Mouse (Mus musculus): ENCODE measurements around the gene Rab5c. TPM values are rescaled to one million over a fixed set of nuclear protein-coding genes. Genes with fewer than 3 reads are reported as not detected.

The Rab5c gene
- total and polyA plus RNA-seq, 2 experiments from 2014 or later, result 34.4 to 250 TPM

GRCm38 (mm10) chr11:100757566-100757965, 19.6 kb upstream of the Rab5c start:
- Histone ChIP-seq H3K9me3 (ENCODE audit: low read length) (no peaks in the 10 kb centered on the region), H3K4me2 (ENCODE audit: low read depth, low read length, poor library complexity, severe bottlenecking) (peak overlapping the region; percentile 73; the same call in 1 of the 2 replicates), H3K27ac (ENCODE audit: low read depth, low read length) (no peak overlapping the region), H3K4me3 (ENCODE audit: low read depth, low read length) (peak overlapping the region; percentile 65; the same call in 1 of the 2 replicates), H3K27me3 (ENCODE audit: insufficient read depth, low read length) (no peaks in the 10 kb centered on the region), H3K4me1 (ENCODE audit: insufficient read depth, low read length) (0 out of 2 replicates have a peak, but pooled peaks cover 7% of the 10 kb centered on the region), H3K36me3 (ENCODE audit: insufficient read depth, low read length) (peaks cover 21% of the 10 kb centered on the region), H3K9ac (replicated peaks; ENCODE audit: low read length, poor library complexity, severe bottlenecking) (no peak overlapping the region)
- DNase-seq (ENCODE audit: low spot score), result no peak
- no peak for TF ChIP-seq CTCF (IDR thresholded peaks at IDR 0.05)
- 91% methylated on average over 12 of the region's 12 CpGs for WGBS
- ATAC-seq (ENCODE audit: low FRiP score), result no peak

- 64% methylated on average over 6 of the region's 6 CpGs for WGBS
- Histone ChIP-seq H3K27ac (ENCODE audit: low read depth, low read length) (no peak overlapping the region), H3K9me3 (ENCODE audit: low read length) (no peaks in the 10 kb centered on the region), H3K36me3 (ENCODE audit: insufficient read depth, low read length) (peaks cover 21% of the 10 kb centered on the region), H3K27me3 (ENCODE audit: insufficient read depth, low read length) (no peaks in the 10 kb centered on the region), H3K9ac (replicated peaks; ENCODE audit: low read length, poor library complexity, severe bottlenecking) (no peak overlapping the region), H3K4me1 (ENCODE audit: insufficient read depth, low read length) (0 out of 2 replicates have a peak, but pooled peaks cover 7% of the 10 kb centered on the region), H3K4me2 (ENCODE audit: low read depth, low read length, poor library complexity, severe bottlenecking) (no peak overlapping the region), H3K4me3 (ENCODE audit: low read depth, low read length) (no peak overlapping the region)
- DNase-seq (ENCODE audit: low spot score) (no peak), ATAC-seq (ENCODE audit: low FRiP score) (no peak)
- no peak for TF ChIP-seq CTCF (IDR thresholded peaks at IDR 0.05)
These were observed 18.5 kb upstream of the Rab5c start for GRCm38 (mm10) chr11:100756476-100756875.

GRCm38 (mm10) chr11:100754693-100755057, 16.7 kb upstream of the Rab5c start:
- H3K36me3 ChIP-seq (ENCODE audit: insufficient read depth, low read length), result peaks cover 27% of the 10 kb centered on the region
- DNase-seq (ENCODE audit: low spot score), result no peak
- no peak overlapping the region for H3K4me2 ChIP-seq (ENCODE audit: low read depth, low read length, poor library complexity, severe bottlenecking)
- WGBS, result 90% methylated on average over 3 of the region's 3 CpGs
- no peak overlapping the region for H3K4me3 ChIP-seq (ENCODE audit: low read depth, low read length)
- no peak for TF ChIP-seq CTCF (IDR thresholded peaks at IDR 0.05)
- ATAC-seq (ENCODE audit: low FRiP score), result no peak
- H3K9me3 ChIP-seq (ENCODE audit: low read length), result no peaks in the 10 kb centered on the region
- no peaks in the 10 kb centered on the region for H3K4me1 ChIP-seq (ENCODE audit: insufficient read depth, low read length)
- H3K27ac ChIP-seq (ENCODE audit: low read depth, low read length), result no peak overlapping the region
- no peak overlapping the region for H3K9ac ChIP-seq (replicated peaks; ENCODE audit: low read length, poor library complexity, severe bottlenecking)
- no peaks in the 10 kb centered on the region for H3K27me3 ChIP-seq (ENCODE audit: insufficient read depth, low read length)

GRCm38 (mm10) chr11:100754021-100754692, 16.1 kb upstream of the Rab5c start:
- H3K4me1 ChIP-seq (ENCODE audit: insufficient read depth, low read length), result no peaks in the 10 kb centered on the region
- no peak overlapping the region for H3K27ac ChIP-seq (ENCODE audit: low read depth, low read length)
- H3K36me3 ChIP-seq (ENCODE audit: insufficient read depth, low read length), result peaks cover 32% of the 10 kb centered on the region
- no peaks in the 10 kb centered on the region for H3K27me3 ChIP-seq (ENCODE audit: insufficient read depth, low read length)
- WGBS, result 85% methylated on average over 11 of the region's 12 CpGs
- ATAC-seq (ENCODE audit: low FRiP score), result no peak
- DNase-seq (ENCODE audit: low spot score), result no peak
- no peak overlapping the region for H3K4me2 ChIP-seq (ENCODE audit: low read depth, low read length, poor library complexity, severe bottlenecking)
- no peaks in the 10 kb centered on the region for H3K9me3 ChIP-seq (ENCODE audit: low read length)
- no peak for TF ChIP-seq CTCF (IDR thresholded peaks at IDR 0.05)
- no peak overlapping the region for H3K4me3 ChIP-seq (ENCODE audit: low read depth, low read length)
- no peak overlapping the region for H3K9ac ChIP-seq (replicated peaks; ENCODE audit: low read length, poor library complexity, severe bottlenecking)

- 42% methylated on average over 10 of the region's 10 CpGs for WGBS
- no peak for ATAC-seq (ENCODE audit: low FRiP score)
- H3K27me3 ChIP-seq (ENCODE audit: insufficient read depth, low read length), result no peaks in the 10 kb centered on the region
- H3K27ac ChIP-seq (ENCODE audit: low read depth, low read length), result no peak overlapping the region
- TF ChIP-seq CTCF (IDR thresholded peaks at IDR 0.05), result no peak
- H3K9me3 ChIP-seq (ENCODE audit: low read length), result no peaks in the 10 kb centered on the region
- peaks cover 37% of the 10 kb centered on the region for H3K36me3 ChIP-seq (ENCODE audit: insufficient read depth, low read length)
- H3K9ac ChIP-seq (replicated peaks; ENCODE audit: low read length, poor library complexity, severe bottlenecking), result no peak overlapping the region
- DNase-seq (ENCODE audit: low spot score), result no peak
- no peak overlapping the region for H3K4me3 ChIP-seq (ENCODE audit: low read depth, low read length)
- H3K4me2 ChIP-seq (ENCODE audit: low read depth, low read length, poor library complexity, severe bottlenecking), result no peak overlapping the region
- no peaks in the 10 kb centered on the region for H3K4me1 ChIP-seq (ENCODE audit: insufficient read depth, low read length)
These were observed 14.3 kb upstream of the Rab5c start for GRCm38 (mm10) chr11:100752294-100752693.

- Histone ChIP-seq H3K9me3 (ENCODE audit: low read length) (no peaks in the 10 kb centered on the region), H3K4me3 (ENCODE audit: low read depth, low read length) (no peak overlapping the region), H3K27ac (ENCODE audit: low read depth, low read length) (no peak overlapping the region), H3K36me3 (ENCODE audit: insufficient read depth, low read length) (peaks cover 34% of the 10 kb centered on the region), H3K4me1 (ENCODE audit: insufficient read depth, low read length) (no peaks in the 10 kb centered on the region), H3K4me2 (ENCODE audit: low read depth, low read length, poor library complexity, severe bottlenecking) (no peak overlapping the region), H3K27me3 (ENCODE audit: insufficient read depth, low read length) (no peaks in the 10 kb centered on the region), H3K9ac (replicated peaks; ENCODE audit: low read length, poor library complexity, severe bottlenecking) (no peak overlapping the region)
- WGBS, result 93% methylated on average over 16 of the region's 16 CpGs
- no peak for TF ChIP-seq CTCF (IDR thresholded peaks at IDR 0.05)
- DNase-seq (ENCODE audit: low spot score), result no peak
- ATAC-seq (ENCODE audit: low FRiP score), result no peak
These were observed 12.1 kb upstream of the Rab5c start for GRCm38 (mm10) chr11:100750127-100750526.

Measured in midbrain, postnatal 0 days (tissue).